Mouse (Mus musculus) brain, embryonic 14.5 days (tissue): ENCODE measurements around the gene Ephb1.

ENCODE experiments used
- CTCF ChIP-seq: fragments of 200-500 bp; IDR thresholded peaks from 2 replicates; pipeline ENCODE4 v1.5.1; 2012; ENCODE audit warnings: inconsistent platforms, mild to moderate bottlenecking, moderate library complexity, borderline replicate concordance; ENCODE audit not compliant: insufficient read depth, insufficient read length; ENCODE audit errors: extremely low read depth
- POLR2A ChIP-seq: fragments of 200-500 bp; IDR thresholded peaks from 2 replicates; pipeline ENCODE4 v1.6.1; 2012; ENCODE audit warnings: mild to moderate bottlenecking, inconsistent platforms, borderline replicate concordance; ENCODE audit not compliant: poor library complexity, insufficient read depth, insufficient read length, severe bottlenecking; ENCODE audit errors: extremely low read depth

DNA sequence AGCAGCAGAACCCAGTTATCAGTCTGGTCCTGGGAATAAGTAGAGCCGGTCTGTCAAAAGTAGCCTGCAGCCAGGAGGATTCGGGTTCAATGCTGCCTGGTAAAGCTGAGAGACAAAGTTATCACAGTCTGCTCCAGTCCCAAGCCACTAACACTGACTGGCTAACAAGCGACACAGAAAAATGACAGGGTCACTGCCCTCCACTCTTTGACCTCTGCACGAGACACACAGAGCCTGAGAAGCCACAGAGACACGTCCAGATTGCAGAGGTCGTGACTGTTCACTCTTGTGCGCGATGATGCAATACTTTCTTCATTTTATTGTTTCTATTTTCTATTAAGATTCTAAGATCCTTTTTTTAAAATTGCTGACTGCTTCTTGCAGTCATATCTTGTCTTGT, 33.8 kb upstream of the Ephb1 start:
- TF ChIP-seq POLR2A = no peak
- no peak for TF ChIP-seq CTCF
